Mouse (Mus musculus): Measurements from ENCODE around the gene Prex1. TPM values are rescaled to one million over a fixed set of nuclear protein-coding genes. Genes with fewer than 3 reads are reported as not detected.

The Prex1 gene
- polyA plus RNA-seq, 1 experiment from 2014 or later: 35.2 TPM

DNA sequence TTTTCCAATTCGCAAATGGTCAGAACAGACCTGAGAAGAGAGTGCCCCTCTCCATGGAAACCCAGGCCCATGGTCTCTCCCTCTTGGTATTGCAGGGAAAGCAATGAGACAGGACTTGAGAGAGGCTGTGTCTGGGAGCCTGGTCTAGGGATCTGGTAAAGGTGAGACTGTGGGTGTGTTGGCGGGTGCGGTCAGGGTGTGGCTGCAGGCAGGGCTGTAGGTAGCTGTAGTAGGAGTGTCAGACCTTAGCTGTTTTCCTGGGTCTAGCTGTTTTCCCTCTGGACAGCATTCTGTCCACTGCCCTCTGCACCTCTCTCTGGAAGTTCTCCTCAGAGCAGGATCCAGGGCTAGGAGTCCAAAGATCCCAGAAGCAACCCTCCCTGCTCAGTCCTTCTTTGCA lies 141.3 kb downstream of the Prex1 start:
- no peaks in the 10 kb centered on the region for H3K9me3 ChIP-seq
- peaks cover 84% of the 10 kb centered on the region for H3K36me3 ChIP-seq (replicated peaks)
- H3K27me3 ChIP-seq (replicated peaks; ENCODE audit: low read depth, poor library complexity, severe bottlenecking): no peaks in the 10 kb centered on the region
- H3K4me3 ChIP-seq: no peak overlapping the region
- H3K27ac ChIP-seq (replicated peaks): no peak overlapping the region
- 98% methylated on average over 3 of the region's 3 CpGs for WGBS
- no peak for DNase-seq (ENCODE audit: low spot score)
- peaks cover 13% of the 10 kb centered on the region for H3K4me1 ChIP-seq

DNA sequence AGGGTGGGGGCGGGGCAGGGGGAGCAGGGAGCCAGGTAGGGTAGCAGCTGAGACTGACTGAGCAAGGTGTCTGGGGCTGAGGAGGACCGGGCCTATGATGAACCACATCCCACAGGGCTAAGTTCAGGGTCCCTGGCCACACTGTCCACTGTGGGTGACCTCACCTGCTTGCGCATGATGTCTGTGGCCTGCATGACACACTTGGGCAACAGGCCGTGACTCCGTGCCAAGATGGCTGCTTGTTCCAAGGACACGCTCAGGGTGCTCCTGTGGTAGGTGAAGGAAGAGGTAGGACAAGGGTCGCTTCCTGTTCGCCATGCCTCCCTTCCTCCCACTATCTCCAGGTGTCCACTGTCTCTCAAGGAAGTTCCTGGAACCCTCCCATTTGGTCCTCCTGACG lies 144.4 kb downstream of the Prex1 start:
- 92% methylated on average over 9 of the region's 9 CpGs for WGBS
- no peak for DNase-seq (ENCODE audit: low spot score)
- Histone ChIP-seq H3K4me3 (no peak overlapping the region), H3K4me1 (peaks cover 18% of the 10 kb centered on the region), H3K36me3 (replicated peaks) (peaks cover 88% of the 10 kb centered on the region), H3K9me3 (no peaks in the 10 kb centered on the region), H3K27ac (replicated peaks) (no peak overlapping the region), H3K27me3 (replicated peaks; ENCODE audit: low read depth, poor library complexity, severe bottlenecking) (no peaks in the 10 kb centered on the region)

GRCm38 (mm10) chr2:166565503-166565902 lies 148.1 kb downstream of the Prex1 start:
- H3K36me3 ChIP-seq (replicated peaks): peaks cover 53% of the 10 kb centered on the region
- DNase-seq (ENCODE audit: low spot score): no peak
- H3K27me3 ChIP-seq (replicated peaks; ENCODE audit: low read depth, poor library complexity, severe bottlenecking): 0 out of 2 replicates have a peak, but pooled peaks cover 5% of the 10 kb centered on the region
- H3K27ac ChIP-seq (replicated peaks): no peak overlapping the region
- no peaks in the 10 kb centered on the region for H3K9me3 ChIP-seq
- H3K4me3 ChIP-seq: no peak overlapping the region
- WGBS: 77% methylated on average over 5 of the region's 5 CpGs
- H3K4me1 ChIP-seq: peaks cover 40% of the 10 kb centered on the region

DNA sequence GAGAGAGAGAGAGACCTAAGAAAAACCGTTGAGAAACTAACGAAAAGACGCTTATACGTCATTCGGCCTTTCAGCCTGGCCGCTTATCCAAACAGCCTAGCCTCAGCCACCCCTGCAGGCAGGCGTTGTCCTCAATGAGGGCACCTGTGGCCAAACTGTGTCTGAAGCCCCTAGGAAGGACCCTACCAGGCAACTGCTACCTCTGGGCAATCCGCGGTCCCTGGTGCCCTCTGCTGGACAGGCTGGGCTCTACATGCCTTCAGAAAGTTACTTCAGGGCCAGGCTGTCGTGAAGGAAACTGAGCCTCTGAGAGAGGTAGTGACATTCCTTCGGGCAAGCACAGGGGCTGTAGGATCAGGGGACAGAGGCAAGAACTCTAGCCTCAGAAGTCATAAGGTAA lies 149.2 kb downstream of the Prex1 start:
- Histone ChIP-seq H3K4me1 (peaks cover 50% of the 10 kb centered on the region), H3K27ac (replicated peaks) (peak overlapping the region; percentile 65), H3K36me3 (replicated peaks) (peaks cover 42% of the 10 kb centered on the region), H3K27me3 (replicated peaks; ENCODE audit: low read depth, poor library complexity, severe bottlenecking) (0 out of 2 replicates have a peak, but pooled peaks cover 5% of the 10 kb centered on the region), H3K9me3 (no peaks in the 10 kb centered on the region), H3K4me3 (peak overlapping the region; percentile 28)
- 3% methylated on average over 11 of the region's 11 CpGs for WGBS
- DNase-seq (ENCODE audit: low spot score): peak; percentile 88

DNA sequence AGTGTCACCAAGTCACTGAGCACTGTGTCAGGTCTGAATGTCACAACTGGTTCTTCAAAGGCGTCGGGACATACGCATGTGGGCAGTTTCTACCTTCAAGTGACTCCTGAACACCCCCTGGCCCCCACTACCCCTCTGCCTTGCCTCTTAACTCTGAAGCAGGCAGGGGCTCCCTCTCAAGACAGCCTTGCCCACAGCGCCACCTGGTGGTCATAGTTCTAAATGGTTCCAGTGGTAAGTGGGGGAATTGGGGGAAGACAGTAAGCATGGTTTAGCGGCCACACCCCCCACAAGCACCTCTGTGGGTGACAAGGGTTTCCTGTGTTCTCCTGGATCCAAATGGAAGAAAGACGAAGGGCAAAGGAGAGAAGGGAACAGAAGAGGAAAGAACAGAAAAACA lies 149.7 kb downstream of the Prex1 start:
- peaks cover 56% of the 10 kb centered on the region for H3K4me1 ChIP-seq
- no peaks in the 10 kb centered on the region for H3K9me3 ChIP-seq
- peak; percentile 91 for DNase-seq (ENCODE audit: low spot score)
- peak overlapping the region; percentile 65 for H3K27ac ChIP-seq (replicated peaks)
- peak overlapping the region; percentile 28 for H3K4me3 ChIP-seq
- 0 out of 2 replicates have a peak, but pooled peaks cover 5% of the 10 kb centered on the region for H3K27me3 ChIP-seq (replicated peaks; ENCODE audit: low read depth, poor library complexity, severe bottlenecking)
- 10% methylated on average over 6 of the region's 6 CpGs for WGBS
- H3K36me3 ChIP-seq (replicated peaks): peaks cover 36% of the 10 kb centered on the region

DNA sequence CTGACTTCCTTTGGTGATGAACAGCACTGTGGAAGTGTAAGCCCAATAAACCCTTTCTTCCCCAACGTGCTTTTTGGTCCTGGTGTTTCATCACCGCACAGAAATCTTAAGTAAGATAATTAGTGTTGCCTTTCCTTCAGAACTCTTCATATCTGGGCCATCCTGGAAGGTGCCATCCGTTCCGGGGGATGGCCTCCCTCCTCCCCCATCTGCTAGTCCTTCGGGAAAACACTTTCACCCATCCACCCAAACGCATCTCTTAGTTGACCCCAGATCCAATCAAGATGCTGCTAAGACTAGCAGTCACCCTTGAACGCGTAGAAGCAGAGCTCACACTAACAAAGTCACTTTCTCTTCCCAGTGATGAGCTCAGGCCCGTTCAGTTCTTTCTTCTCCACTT lies 150.6 kb downstream of the Prex1 start:
- Histone ChIP-seq H3K27me3 (replicated peaks; ENCODE audit: low read depth, poor library complexity, severe bottlenecking) (0 out of 2 replicates have a peak, but pooled peaks cover 5% of the 10 kb centered on the region), H3K4me3 (no peak overlapping the region), H3K4me1 (peaks cover 64% of the 10 kb centered on the region), H3K27ac (replicated peaks) (peak overlapping the region; percentile 60), H3K9me3 (no peaks in the 10 kb centered on the region), H3K36me3 (replicated peaks) (peaks cover 28% of the 10 kb centered on the region)
- no peak for DNase-seq (ENCODE audit: low spot score)
- whole genome bisulfite sequencing: 92% methylated on average over 9 of the region's 9 CpGs

- H3K27ac ChIP-seq (replicated peaks): peak overlapping the region; percentile 83
- H3K36me3 ChIP-seq (replicated peaks): peaks cover 15% of the 10 kb centered on the region
- no peaks in the 10 kb centered on the region for H3K9me3 ChIP-seq
- H3K4me3 ChIP-seq: no peak overlapping the region
- WGBS: 67% methylated on average over 7 of the region's 7 CpGs
- H3K27me3 ChIP-seq (replicated peaks; ENCODE audit: low read depth, poor library complexity, severe bottlenecking): peaks cover 12% of the 10 kb centered on the region
- H3K4me1 ChIP-seq: peaks cover 68% of the 10 kb centered on the region
- DNase-seq (ENCODE audit: low spot score): no peak
Observed at GRCm38 (mm10) chr2:166561781-166562180, 151.9 kb downstream of the Prex1 start.

DNA sequence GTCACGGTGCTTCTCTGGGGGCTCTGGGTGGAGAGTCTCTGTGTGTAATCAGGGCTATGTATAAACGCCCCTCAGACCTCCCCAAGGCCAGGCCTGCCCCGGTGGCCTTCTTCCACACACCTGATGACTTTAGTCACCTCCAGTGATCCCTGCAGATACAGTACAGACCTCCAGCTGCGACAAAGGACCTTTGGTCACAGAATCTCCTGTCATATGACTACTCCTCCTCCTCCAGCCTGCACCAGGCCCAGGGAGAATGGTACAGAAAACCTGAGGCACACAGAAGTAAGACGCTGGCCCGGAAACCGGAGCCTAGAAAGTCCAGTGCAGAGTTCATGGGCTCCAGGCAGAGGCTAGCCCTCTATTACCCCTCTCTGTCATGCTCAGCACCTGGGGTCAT lies 152.8 kb downstream of the Prex1 start:
- 79% methylated on average over 7 of the region's 7 CpGs for whole genome bisulfite sequencing
- Histone ChIP-seq H3K27me3 (replicated peaks; ENCODE audit: low read depth, poor library complexity, severe bottlenecking) (peaks cover 12% of the 10 kb centered on the region), H3K4me1 (peaks cover 72% of the 10 kb centered on the region)

GRCm38 (mm10) chr2:166559531-166559930 lies 154.1 kb downstream of the Prex1 start:
- WGBS: 10% methylated on average over 10 of the region's 10 CpGs
- DNase-seq (ENCODE audit: low spot score): peak; percentile 39
- Histone ChIP-seq H3K27me3 (replicated peaks; ENCODE audit: low read depth, poor library complexity, severe bottlenecking) (peaks cover 12% of the 10 kb centered on the region), H3K4me3 (0 out of 2 replicates have a peak overlapping the region, but pooled peaks have one; percentile 16), H3K9me3 (no peaks in the 10 kb centered on the region), H3K36me3 (replicated peaks) (no peaks in the 10 kb centered on the region), H3K4me1 (peaks cover 64% of the 10 kb centered on the region), H3K27ac (replicated peaks) (peak overlapping the region; percentile 83)

More for the DNA sequence above, 152.8 kb downstream of the Prex1 start:
- DNase-seq (ENCODE audit: low spot score): no peak
- Histone ChIP-seq H3K27ac (replicated peaks) (peak overlapping the region; percentile 83), H3K9me3 (no peaks in the 10 kb centered on the region), H3K4me3 (no peak overlapping the region), H3K36me3 (replicated peaks) (peaks cover 6% of the 10 kb centered on the region)

DNA sequence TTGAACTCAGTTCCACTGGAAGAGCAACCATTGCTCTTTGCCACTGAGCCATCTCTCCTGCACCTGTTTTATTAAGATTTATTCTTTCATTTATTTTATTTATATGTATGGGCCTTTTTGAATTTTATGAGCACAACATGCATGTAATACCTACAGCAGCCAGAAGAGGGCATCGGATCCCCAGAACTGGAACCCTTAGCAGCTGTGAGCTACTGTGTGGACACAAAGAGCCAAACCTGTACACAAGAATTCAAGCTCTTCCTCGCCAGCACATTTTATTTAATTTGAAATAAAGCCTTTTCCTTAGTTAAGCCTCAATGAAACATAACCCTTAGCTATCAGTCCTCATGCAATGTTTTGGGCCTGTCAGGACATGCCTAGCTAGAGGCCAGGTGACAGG lies 158.1 kb downstream of the Prex1 start:
- WGBS: 64% methylated on average over 2 of the region's 2 CpGs
- H3K4me3 ChIP-seq: no peak overlapping the region
- peaks cover 74% of the 10 kb centered on the region for H3K4me1 ChIP-seq
- H3K27me3 ChIP-seq (replicated peaks; ENCODE audit: low read depth, poor library complexity, severe bottlenecking): peaks cover 22% of the 10 kb centered on the region
- no peaks in the 10 kb centered on the region for H3K9me3 ChIP-seq
- DNase-seq (ENCODE audit: low spot score): peak; percentile 60
- H3K27ac ChIP-seq (replicated peaks): no peak overlapping the region
- H3K36me3 ChIP-seq (replicated peaks): no peaks in the 10 kb centered on the region

DNA sequence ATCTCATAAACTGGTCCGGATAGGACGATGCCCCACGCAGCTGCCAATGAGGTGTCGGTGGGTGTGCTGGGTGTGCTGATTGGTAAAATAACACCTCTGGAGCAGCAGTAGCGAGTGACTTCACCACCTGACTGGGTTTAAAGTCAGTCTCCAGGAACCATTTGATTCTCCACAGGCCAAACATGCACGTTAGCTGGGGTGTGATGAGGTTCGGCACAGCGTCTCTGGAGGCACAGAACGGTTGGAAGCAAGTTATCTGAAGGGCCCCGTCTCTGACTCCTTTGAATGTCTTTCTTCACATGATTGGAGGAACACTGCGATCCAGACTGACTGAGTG lies 159.5 kb downstream of the Prex1 start:
- Histone ChIP-seq H3K9me3 (no peaks in the 10 kb centered on the region), H3K4me1 (peaks cover 74% of the 10 kb centered on the region), H3K4me3 (no peak overlapping the region), H3K27me3 (replicated peaks; ENCODE audit: low read depth, poor library complexity, severe bottlenecking) (peaks cover 22% of the 10 kb centered on the region), H3K36me3 (replicated peaks) (no peaks in the 10 kb centered on the region), H3K27ac (replicated peaks) (peak overlapping the region; percentile 74)
- DNase-seq (ENCODE audit: low spot score): no peak
- 76% methylated on average over 11 of the region's 11 CpGs for WGBS

- H3K4me3 ChIP-seq: peak overlapping the region; percentile 27; the same call in 1 of the 2 replicates
- H3K27ac ChIP-seq (replicated peaks): peak overlapping the region; percentile 74
- no peaks in the 10 kb centered on the region for H3K9me3 ChIP-seq
- peaks cover 22% of the 10 kb centered on the region for H3K27me3 ChIP-seq (replicated peaks; ENCODE audit: low read depth, poor library complexity, severe bottlenecking)
- 34% methylated on average over 18 of the region's 18 CpGs for WGBS
- H3K4me1 ChIP-seq: peaks cover 73% of the 10 kb centered on the region
- peak; percentile 78 for DNase-seq (ENCODE audit: low spot score)
- H3K36me3 ChIP-seq (replicated peaks): no peaks in the 10 kb centered on the region
Observed at GRCm38 (mm10) chr2:166553502-166554168, 160.0 kb downstream of the Prex1 start.

- Histone ChIP-seq H3K27ac (replicated peaks) (peak overlapping the region; percentile 74), H3K36me3 (replicated peaks) (no peaks in the 10 kb centered on the region), H3K27me3 (replicated peaks; ENCODE audit: low read depth, poor library complexity, severe bottlenecking) (peaks cover 19% of the 10 kb centered on the region), H3K4me3 (no peak overlapping the region), H3K4me1 (peaks cover 63% of the 10 kb centered on the region), H3K9me3 (no peaks in the 10 kb centered on the region)
- WGBS: 48% methylated on average over 6 of the region's 6 CpGs
- no peak for DNase-seq (ENCODE audit: low spot score)
Observed at GRCm38 (mm10) chr2:166552657-166553056, 161.0 kb downstream of the Prex1 start.

Measured in embryonic facial prominence, embryonic 10.5 days (tissue).